Mouse (Mus musculus): ENCODE measurements around the gene Med24. TPM values are rescaled to one million over a fixed set of nuclear protein-coding genes. Genes with fewer than 3 reads are reported as not detected.

Med24 gene
- polyA plus RNA-seq, 1 experiment from 2014 or later, result 24.2 TPM

DNA sequence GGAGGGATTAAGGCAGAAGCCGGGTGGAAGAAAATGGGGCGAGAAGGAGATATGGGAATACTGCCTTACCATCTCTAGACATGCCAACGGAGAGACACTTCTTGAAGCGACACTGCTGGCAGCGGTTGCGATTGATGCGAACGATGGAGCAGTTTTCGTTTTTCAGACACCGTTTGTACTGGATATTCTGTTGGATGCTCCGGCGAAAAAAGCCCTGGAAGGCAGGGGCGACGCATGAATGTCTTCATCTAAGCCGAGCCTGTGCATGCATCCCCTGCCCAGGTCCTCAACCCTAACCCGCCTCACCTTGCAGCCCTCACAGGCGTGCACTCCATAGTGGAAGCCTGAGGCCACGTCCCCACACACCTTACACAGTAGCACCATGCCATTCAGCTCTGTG, 41.9 kb upstream of the Med24 start:
- Histone ChIP-seq H3K9ac (no peak overlapping the region), H3K36me3 (replicated peaks) (peaks cover 17% of the 10 kb centered on the region; the same call in 1 of the 2 replicates), H3K4me1 (replicated peaks) (peaks cover 99% of the 10 kb centered on the region), H3K27ac (replicated peaks) (no peak overlapping the region), H3K9me3 (replicated peaks) (no peaks in the 10 kb centered on the region), H3K4me3 (replicated peaks) (no peak overlapping the region), H3K4me2 (no peak overlapping the region), H3K27me3 (no peaks in the 10 kb centered on the region)
- WGBS (ENCODE audit: insufficient replicate concordance), result 89% methylated on average over 18 of the region's 18 CpGs
- no peak for ATAC-seq (ENCODE audit: insufficient read depth)

- no peak overlapping the region for H3K9ac ChIP-seq
- peak overlapping the region; percentile 92; the same call in 1 of the 2 replicates for H3K27ac ChIP-seq (replicated peaks)
- H3K36me3 ChIP-seq (replicated peaks), result peaks cover 19% of the 10 kb centered on the region
- H3K4me1 ChIP-seq (replicated peaks), result peaks cover 99% of the 10 kb centered on the region
- no peak for ATAC-seq (ENCODE audit: insufficient read depth)
- H3K9me3 ChIP-seq (replicated peaks), result no peaks in the 10 kb centered on the region
- no peaks in the 10 kb centered on the region for H3K27me3 ChIP-seq
- 83% methylated on average over 26 of the region's 26 CpGs for WGBS (ENCODE audit: insufficient replicate concordance)
- no peak overlapping the region for H3K4me2 ChIP-seq
- no peak overlapping the region for H3K4me3 ChIP-seq (replicated peaks)
Measured at GRCm38 (mm10) chr11:98770096-98770975, 41.1 kb upstream of the Med24 start.

DNA sequence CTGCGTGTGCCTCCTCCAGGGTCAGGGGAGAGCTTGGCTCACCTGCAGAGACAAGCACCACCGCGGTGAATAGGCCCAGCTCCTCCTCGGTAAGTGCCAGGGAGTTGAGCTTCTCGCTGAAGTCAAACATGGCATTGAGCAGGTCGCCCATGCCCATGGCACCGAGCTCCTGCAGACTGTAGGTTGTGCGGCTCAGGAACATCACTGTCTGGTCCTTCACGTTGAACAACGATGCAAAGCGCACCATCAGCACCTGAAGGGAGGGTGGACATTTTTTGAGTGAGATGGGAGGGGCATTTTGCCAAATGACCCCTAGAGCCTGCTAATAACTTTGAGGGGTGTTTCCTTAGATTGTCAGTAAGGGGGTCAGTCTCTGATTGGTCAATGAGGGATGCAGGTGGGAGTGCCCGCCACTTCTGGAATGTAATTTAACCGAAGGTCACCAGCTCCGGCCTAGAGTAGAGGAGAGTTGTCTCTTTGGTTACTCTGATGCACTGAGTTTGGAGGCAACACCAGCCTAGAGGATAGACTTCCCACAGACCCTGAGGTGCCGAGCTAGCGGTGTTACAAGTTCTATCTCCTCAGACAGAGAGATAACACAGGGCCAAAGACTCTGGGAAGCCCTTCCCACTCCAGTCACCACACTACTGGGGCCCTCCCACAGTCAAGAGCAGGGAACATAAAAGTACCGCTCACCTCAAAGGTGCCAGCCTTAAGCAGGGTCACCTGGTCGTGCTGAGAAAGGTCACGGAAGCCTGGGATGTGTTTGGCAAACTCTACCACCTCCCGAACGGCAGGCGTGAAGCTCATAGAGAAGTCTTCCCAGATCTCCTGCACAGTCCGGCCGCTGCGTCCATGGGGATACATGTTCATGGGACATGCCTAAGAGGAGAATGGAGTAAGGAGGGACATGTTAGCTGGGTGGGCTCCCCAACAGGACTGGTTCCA, 40.0 kb upstream of the Med24 start:
- Histone ChIP-seq H3K9ac (peak overlapping the region; percentile 65), H3K27ac (replicated peaks) (peak overlapping the region; percentile 92), H3K9me3 (replicated peaks) (no peaks in the 10 kb centered on the region), H3K4me1 (replicated peaks) (peaks cover 98% of the 10 kb centered on the region), H3K36me3 (replicated peaks) (peaks cover 29% of the 10 kb centered on the region), H3K4me2 (peak overlapping the region; percentile 87), H3K27me3 (no peaks in the 10 kb centered on the region), H3K4me3 (replicated peaks) (peak overlapping the region; percentile 54)
- 65% methylated on average over 25 of the region's 25 CpGs for WGBS (ENCODE audit: insufficient replicate concordance)
- ATAC-seq (ENCODE audit: insufficient read depth), result no peak

DNA sequence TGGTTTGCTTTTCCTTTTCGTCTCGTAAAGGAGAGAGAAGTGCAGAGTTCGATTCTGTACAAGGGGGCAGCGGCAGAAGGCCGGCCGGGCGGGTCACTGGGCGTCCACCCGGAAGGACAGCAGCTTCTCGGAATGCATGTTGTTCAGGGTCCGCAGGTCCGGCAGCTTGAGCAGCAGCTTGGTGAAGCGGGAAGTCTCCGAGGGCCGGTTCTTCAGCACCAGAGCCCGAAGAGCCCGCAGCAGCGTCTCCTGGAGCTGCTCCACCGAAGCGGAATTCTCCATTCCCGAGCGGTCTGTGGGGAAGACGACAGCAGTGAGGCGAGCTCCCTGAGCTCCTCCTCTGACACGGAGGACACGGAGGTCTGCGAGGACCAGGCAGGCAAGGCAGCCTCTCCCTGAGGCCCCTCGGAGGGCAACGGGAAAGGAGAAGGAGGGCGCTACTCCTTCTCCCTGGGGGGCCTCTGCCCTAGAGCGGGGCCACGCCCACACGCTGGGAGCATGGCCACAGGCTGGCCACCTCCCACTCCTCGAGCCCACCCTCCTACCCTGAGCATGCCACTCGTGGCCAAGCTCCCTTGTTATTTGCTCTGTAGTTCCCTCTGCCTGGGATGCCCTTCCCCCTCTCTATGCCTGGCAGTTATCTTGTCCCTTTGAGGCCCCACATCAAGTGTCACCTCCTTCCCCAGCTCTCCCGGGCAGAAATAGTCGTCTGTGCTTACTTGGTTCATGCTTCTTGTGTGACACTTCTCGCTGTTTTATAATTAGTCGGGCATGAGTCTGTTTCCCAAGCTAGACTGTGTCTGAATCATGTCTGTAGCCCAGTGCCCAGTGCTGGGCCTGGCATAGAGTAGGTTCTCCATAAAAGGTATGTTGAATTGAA, 39.1 kb upstream of the Med24 start:
- H3K27ac ChIP-seq (replicated peaks), result peak overlapping the region; percentile 92
- WGBS (ENCODE audit: insufficient replicate concordance), result 20% methylated on average over 39 of the region's 39 CpGs
- H3K9me3 ChIP-seq (replicated peaks), result no peaks in the 10 kb centered on the region
- H3K36me3 ChIP-seq (replicated peaks), result peaks cover 38% of the 10 kb centered on the region
- peak overlapping the region; percentile 65 for H3K9ac ChIP-seq
- peak overlapping the region; percentile 54 for H3K4me3 ChIP-seq (replicated peaks)
- H3K4me2 ChIP-seq, result peak overlapping the region; percentile 87
- ATAC-seq (ENCODE audit: insufficient read depth), result peak; percentile 65
- H3K27me3 ChIP-seq, result no peaks in the 10 kb centered on the region
- H3K4me1 ChIP-seq (replicated peaks), result peaks cover 98% of the 10 kb centered on the region

GRCm38 (mm10) chr11:98767713-98768112, 38.5 kb upstream of the Med24 start:
- ATAC-seq (ENCODE audit: insufficient read depth), result no peak
- H3K4me1 ChIP-seq (replicated peaks), result peaks cover 98% of the 10 kb centered on the region
- H3K4me2 ChIP-seq, result peak overlapping the region; percentile 87
- H3K9me3 ChIP-seq (replicated peaks), result no peaks in the 10 kb centered on the region
- H3K36me3 ChIP-seq (replicated peaks), result peaks cover 45% of the 10 kb centered on the region
- peak overlapping the region; percentile 65 for H3K9ac ChIP-seq
- peak overlapping the region; percentile 54 for H3K4me3 ChIP-seq (replicated peaks)
- 16% methylated on average over 4 of the region's 4 CpGs for WGBS (ENCODE audit: insufficient replicate concordance)
- H3K27me3 ChIP-seq, result no peaks in the 10 kb centered on the region
- peak overlapping the region; percentile 92 for H3K27ac ChIP-seq (replicated peaks)

DNA sequence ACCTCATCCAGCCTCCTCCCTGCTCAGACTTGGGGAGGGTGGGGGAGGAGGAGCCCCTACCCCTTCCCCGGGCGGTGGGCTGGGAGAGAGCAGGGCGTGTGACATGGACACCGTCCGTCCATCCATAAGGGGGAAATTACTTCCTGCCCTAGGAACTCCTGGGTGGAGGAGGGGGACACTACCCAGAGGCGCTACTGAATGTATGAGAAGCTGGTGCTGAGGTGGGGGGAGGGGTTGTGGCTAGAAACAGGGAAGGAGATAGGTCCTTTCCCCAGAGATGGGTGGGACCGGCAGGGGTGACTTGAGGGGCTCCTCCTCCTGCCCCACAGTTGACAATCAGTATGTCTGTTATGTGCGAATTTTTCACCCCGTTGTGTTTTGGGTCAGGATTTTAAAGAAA, 38.0 kb upstream of the Med24 start:
- H3K4me2 ChIP-seq, result peak overlapping the region; percentile 87
- peak overlapping the region; percentile 92 for H3K27ac ChIP-seq (replicated peaks)
- H3K4me1 ChIP-seq (replicated peaks), result peaks cover 96% of the 10 kb centered on the region
- 12% methylated on average over 9 of the region's 9 CpGs for WGBS (ENCODE audit: insufficient replicate concordance)
- H3K9me3 ChIP-seq (replicated peaks), result no peaks in the 10 kb centered on the region
- ATAC-seq (ENCODE audit: insufficient read depth), result peak; percentile 59
- no peaks in the 10 kb centered on the region for H3K27me3 ChIP-seq
- peak overlapping the region; percentile 54 for H3K4me3 ChIP-seq (replicated peaks)
- H3K36me3 ChIP-seq (replicated peaks), result peaks cover 48% of the 10 kb centered on the region
- 0 out of 2 replicates have a peak overlapping the region, but pooled peaks have one; percentile 12 for H3K9ac ChIP-seq

DNA sequence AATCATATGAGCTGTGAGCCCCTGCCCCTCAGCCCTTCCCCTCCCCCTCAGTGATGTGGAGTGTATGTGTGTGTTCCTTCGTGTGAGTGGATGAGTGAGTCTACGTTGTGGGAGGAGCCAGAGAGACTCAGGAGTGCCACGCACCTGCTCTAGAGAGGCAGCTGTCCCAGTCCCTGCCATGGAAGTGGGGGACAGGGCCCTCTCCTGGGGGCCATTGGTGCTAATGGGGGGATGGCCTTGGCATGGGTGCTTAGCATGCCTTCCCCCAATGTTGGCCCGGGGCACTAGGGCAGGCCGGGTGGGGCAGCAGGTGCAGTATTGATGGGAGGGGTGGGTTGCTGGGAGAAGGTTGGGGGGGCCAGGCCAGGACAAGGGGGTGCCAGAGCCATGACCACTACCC, 37.6 kb upstream of the Med24 start:
- WGBS (ENCODE audit: insufficient replicate concordance), result 38% methylated on average over 5 of the region's 5 CpGs
- Histone ChIP-seq H3K27ac (replicated peaks) (peak overlapping the region; percentile 92), H3K4me2 (peak overlapping the region; percentile 87), H3K36me3 (replicated peaks) (peaks cover 52% of the 10 kb centered on the region), H3K27me3 (no peaks in the 10 kb centered on the region), H3K4me3 (replicated peaks) (no peak overlapping the region), H3K9ac (0 out of 2 replicates have a peak overlapping the region, but pooled peaks have one; percentile 12), H3K9me3 (replicated peaks) (no peaks in the 10 kb centered on the region), H3K4me1 (replicated peaks) (peaks cover 92% of the 10 kb centered on the region)
- no peak for ATAC-seq (ENCODE audit: insufficient read depth)

DNA sequence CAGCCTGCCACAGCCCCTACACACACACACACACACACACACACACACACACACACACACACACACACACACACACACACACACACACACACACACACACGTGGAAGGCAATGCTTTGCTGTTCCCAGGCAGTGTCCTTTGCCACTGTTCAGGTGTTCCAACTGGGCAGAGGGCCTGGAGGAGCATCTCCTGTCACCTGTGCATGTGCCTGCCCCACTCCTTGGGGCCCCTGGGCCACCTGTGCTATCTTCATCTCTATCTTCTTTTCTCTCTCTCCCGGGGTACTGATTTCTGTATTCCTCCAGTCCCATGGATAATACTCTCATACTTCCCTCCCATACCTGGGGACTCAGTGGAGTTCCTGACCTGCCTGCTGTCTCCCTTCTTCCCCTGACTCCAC, 37.1 kb upstream of the Med24 start:
- H3K27me3 ChIP-seq, result no peaks in the 10 kb centered on the region
- H3K4me3 ChIP-seq (replicated peaks), result no peak overlapping the region
- 42% methylated on average over 2 of the region's 2 CpGs for WGBS (ENCODE audit: insufficient replicate concordance)
- H3K4me2 ChIP-seq, result no peak overlapping the region
- H3K4me1 ChIP-seq (replicated peaks), result peaks cover 87% of the 10 kb centered on the region
- 0 out of 2 replicates have a peak overlapping the region, but pooled peaks have one; percentile 92 for H3K27ac ChIP-seq (replicated peaks)
- no peak for ATAC-seq (ENCODE audit: insufficient read depth)
- H3K36me3 ChIP-seq (replicated peaks), result peaks cover 57% of the 10 kb centered on the region
- H3K9me3 ChIP-seq (replicated peaks), result no peaks in the 10 kb centered on the region
- no peak overlapping the region for H3K9ac ChIP-seq

DNA sequence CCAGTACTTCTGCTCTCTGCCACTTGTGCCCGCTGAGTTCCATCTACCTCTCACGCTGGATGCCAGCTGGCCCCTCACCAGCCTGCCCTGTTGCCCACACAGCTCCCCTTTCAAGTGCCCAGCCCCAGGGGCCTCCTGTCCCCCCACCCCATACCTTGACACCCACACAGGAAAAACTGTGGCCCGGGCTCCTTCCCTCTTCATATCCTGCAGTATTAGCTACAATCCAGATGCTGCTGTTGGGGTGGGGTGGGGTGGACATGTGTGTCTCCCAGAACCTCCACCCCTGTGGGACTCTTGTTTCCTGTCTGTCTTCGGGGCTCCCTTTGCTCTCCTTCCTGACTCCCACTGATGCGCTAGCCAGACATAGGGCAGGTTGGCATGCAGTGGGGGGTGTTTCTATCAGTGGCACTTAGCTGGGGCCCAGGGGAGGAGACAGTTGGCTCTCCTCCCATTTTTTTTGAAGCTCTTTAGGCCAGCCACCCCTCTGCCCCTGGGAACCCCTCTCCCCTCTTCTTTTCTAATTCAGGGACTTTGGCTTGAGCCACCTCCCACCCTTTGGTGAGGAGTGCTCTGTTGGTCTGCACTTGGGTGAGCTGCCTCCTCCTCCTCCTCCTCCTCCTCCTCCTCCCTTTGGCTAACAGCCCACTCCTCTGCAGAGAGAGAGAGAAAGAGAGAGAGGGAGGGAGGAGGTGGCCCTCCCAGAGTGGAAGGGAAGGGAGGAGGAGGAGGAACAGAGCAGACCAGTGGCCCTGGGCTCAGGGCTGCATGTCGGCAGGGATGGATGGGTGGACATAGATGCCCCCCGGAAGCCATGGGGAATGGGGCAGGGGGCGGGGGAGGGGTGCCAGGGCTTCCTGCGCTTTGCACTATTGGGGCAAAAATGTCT, 36.4 kb upstream of the Med24 start:
- no peak overlapping the region for H3K4me2 ChIP-seq
- H3K27ac ChIP-seq (replicated peaks), result peak overlapping the region; percentile 45
- H3K27me3 ChIP-seq, result no peaks in the 10 kb centered on the region
- no peak overlapping the region for H3K9ac ChIP-seq
- H3K9me3 ChIP-seq (replicated peaks), result no peaks in the 10 kb centered on the region
- peaks cover 80% of the 10 kb centered on the region for H3K4me1 ChIP-seq (replicated peaks)
- H3K4me3 ChIP-seq (replicated peaks), result no peak overlapping the region
- ATAC-seq (ENCODE audit: insufficient read depth), result no peak
- peaks cover 61% of the 10 kb centered on the region for H3K36me3 ChIP-seq (replicated peaks)
- 43% methylated on average over 7 of the region's 9 CpGs for WGBS (ENCODE audit: insufficient replicate concordance)

DNA sequence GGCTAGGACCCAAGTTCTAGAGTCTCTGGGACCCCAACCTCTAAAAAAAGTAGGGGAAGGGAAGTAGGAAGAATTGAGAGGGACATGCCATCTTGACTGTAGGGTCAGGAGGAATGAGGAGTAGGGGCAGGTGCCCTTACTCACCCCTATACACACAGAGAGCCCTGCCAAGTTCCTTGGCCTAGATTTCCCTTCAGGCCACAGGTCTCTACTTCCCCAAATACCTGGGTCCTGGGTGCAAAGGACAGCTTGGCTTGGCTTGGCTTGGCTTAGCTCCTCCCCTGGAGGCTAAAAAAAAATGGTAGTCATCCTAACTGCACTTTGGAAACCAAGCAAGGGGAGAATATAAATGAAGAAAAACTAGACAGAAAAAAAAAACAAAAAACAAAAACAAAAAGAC, 35.5 kb upstream of the Med24 start:
- H3K9ac ChIP-seq, result no peak overlapping the region
- H3K36me3 ChIP-seq (replicated peaks), result peaks cover 61% of the 10 kb centered on the region
- no peak overlapping the region for H3K4me2 ChIP-seq
- H3K4me1 ChIP-seq (replicated peaks), result peaks cover 71% of the 10 kb centered on the region
- no peaks in the 10 kb centered on the region for H3K9me3 ChIP-seq (replicated peaks)
- no peak overlapping the region for H3K27ac ChIP-seq (replicated peaks)
- H3K4me3 ChIP-seq (replicated peaks), result no peak overlapping the region
- no peaks in the 10 kb centered on the region for H3K27me3 ChIP-seq
- ATAC-seq (ENCODE audit: insufficient read depth), result no peak

Data from liver, embryonic 15.5 days (tissue).